36 mouse cellular contexts compared by ENCODE assay signal in genomic region chr2:157855814-157856213, GRCm38 (mm10). TPM values are rescaled to one million over a fixed set of nuclear protein-coding genes. Genes with fewer than 3 reads are reported as not detected.
"Had no signal": no experiment of that assay in that cellular context is flagged by ENCODE, and none has a peak within 500 bp of the region (broad histone marks: within the 10 kb centered on the region; RNA-seq: fewer than 3 reads in every experiment).

No protein-coding gene starts in this region.

- DNase-seq: heart, postnatal 10 days; heart, postnatal 14 days; heart, postnatal 36 days; heart, postnatal 4 days; kidney, adult 11 months; kidney, adult 18-20 months; kidney, adult 2 months; kidney, adult 8-10 months; kidney, adult 9 months; kidney, postnatal 10 days; kidney, postnatal 14 days; kidney, postnatal 25 days; kidney, postnatal 36 days; kidney, postnatal 4 days; layer of hippocampus, adult 9-11 months; layer of hippocampus, postnatal 36 days had no signal

- H3K9ac ChIP-seq: heart, embryonic 12.5 days; heart, embryonic 13.5 days; heart, embryonic 15.5 days; hindbrain, embryonic 12.5 days; hindbrain, embryonic 13.5 days; hindbrain, embryonic 15.5 days; kidney, embryonic 15.5 days had no signal

- H3K27me3 ChIP-seq: heart, embryonic 12.5 days; heart, embryonic 13.5 days; heart, embryonic 15.5 days; hindbrain, embryonic 12.5 days; hindbrain, embryonic 13.5 days; hindbrain, embryonic 15.5 days; kidney, embryonic 15.5 days had no signal

- H3K27ac ChIP-seq: heart, embryonic 10.5 days; heart, embryonic 13.5 days; heart, embryonic 15.5 days; hindbrain, embryonic 10.5 days; hindbrain, embryonic 12.5 days; hindbrain, embryonic 13.5 days; hindbrain, embryonic 14.5 days; hindbrain, embryonic 15.5 days; hindbrain, postnatal 0 days; kidney, embryonic 15.5 days; kidney, postnatal 0 days; layer of hippocampus, adult 2 months; left cerebral cortex, adult 2 months had no signal

- H3K4me1 ChIP-seq: heart, embryonic 15.5 days had no signal

- H3K36me3 ChIP-seq: heart, embryonic 10.5 days; heart, embryonic 12.5 days; heart, embryonic 13.5 days; heart, embryonic 15.5 days; hindbrain, embryonic 10.5 days; hindbrain, embryonic 12.5 days; hindbrain, embryonic 13.5 days; hindbrain, embryonic 15.5 days; kidney, embryonic 15.5 days had no signal

- H3K4me3 ChIP-seq: heart, embryonic 10.5 days; heart, embryonic 12.5 days; heart, embryonic 13.5 days; heart, embryonic 15.5 days; hindbrain, embryonic 10.5 days; hindbrain, embryonic 12.5 days; hindbrain, embryonic 13.5 days; hindbrain, embryonic 15.5 days; kidney, embryonic 15.5 days; layer of hippocampus, adult 2 months; left cerebral cortex, adult 2 months had no signal

- H3K9me3 ChIP-seq: heart, embryonic 10.5 days; heart, embryonic 12.5 days; heart, embryonic 13.5 days; heart, embryonic 15.5 days; hindbrain, embryonic 10.5 days; hindbrain, embryonic 12.5 days; hindbrain, embryonic 13.5 days; hindbrain, embryonic 15.5 days; kidney, embryonic 15.5 days had no signal

- ATAC-seq: hindbrain, embryonic 16.5 days; hindbrain, postnatal 0 days; inflammation-experienced regulatory T-cells, adult 6 months had no signal

- H3K4me2 ChIP-seq: heart, embryonic 11.5 days; heart, embryonic 12.5 days; heart, embryonic 13.5 days; heart, embryonic 15.5 days; hindbrain, embryonic 12.5 days; hindbrain, embryonic 13.5 days; hindbrain, embryonic 14.5 days; hindbrain, embryonic 15.5 days; kidney, embryonic 15.5 days had no signal

RNA-seq across cellular contexts. Expression of gene Vstm2l, which starts 58.6 kb away (rescaled TPM):
- polyA plus RNA-seq: heart, embryonic 12.5 days; heart, embryonic 13.5 days; heart, embryonic 14.5 days; heart, embryonic 15.5 days; heart, embryonic 16.5 days; heart, postnatal 0 days; inflammation-experienced regulatory T-cells, adult 6 months had no signal
